Mouse (Mus musculus) small intestine, adult 2 months (tissue): Measurements from ENCODE around the gene Usp29. TPM values are rescaled to one million over a fixed set of nuclear protein-coding genes. Genes with fewer than 3 reads are reported as not detected.

Experiments
- H3K27ac ChIP-seq: fragments of 200-500 bp; 2 replicates; pipeline ENCODE4 v1.5.1; 2012; ENCODE audit warnings: low read depth, low read length, control low read depth, inconsistent platforms; ENCODE audit not compliant: insufficient read depth
- H3K27me3 ChIP-seq: fragments of 200-500 bp; 2 replicates; pipeline ENCODE4 v1.6.1; 2012; ENCODE audit warnings: mild to moderate bottlenecking, moderate library complexity, low read length, inconsistent platforms; ENCODE audit not compliant: control insufficient read depth, insufficient read depth
- H3K36me3 ChIP-seq: fragments of 200-500 bp; 2 replicates; pipeline ENCODE4 v1.6.1; 2012; ENCODE audit warnings: mild to moderate bottlenecking, low read length, control low read depth, inconsistent platforms; ENCODE audit not compliant: control insufficient read depth, insufficient read depth
- H3K4me1 ChIP-seq: fragments of 200-500 bp; 2 replicates; pipeline ENCODE4 v1.6.1; 2012; ENCODE audit warnings: low read length, inconsistent platforms, mixed read lengths; ENCODE audit not compliant: control insufficient read depth, insufficient read depth, insufficient read length
- H3K4me3 ChIP-seq: fragments of 200-500 bp; 2 replicates; pipeline ENCODE4 v1.5.1; 2012; ENCODE audit warnings: low read depth, mild to moderate bottlenecking, control low read depth, inconsistent platforms, low read length, moderate library complexity
- CTCF ChIP-seq: fragments of 200-500 bp; IDR thresholded peaks from 2 replicates; pipeline ENCODE4 v1.5.1; 2012; ENCODE audit warnings: low read depth, mild to moderate bottlenecking, control low read depth, inconsistent platforms, low read length, moderate library complexity, mixed read lengths; ENCODE audit not compliant: insufficient replicate concordance, insufficient read length; ENCODE audit errors: extremely low read depth
- POLR2A ChIP-seq: fragments of 200-500 bp; IDR thresholded peaks from 2 replicates; pipeline ENCODE4 v1.6.1; 2012; ENCODE audit warnings: low read depth, mild to moderate bottlenecking, control low read depth, inconsistent platforms, low read length, moderate library complexity
- WGBS: fragments of 180-500 bp; shearing (Covaris S2); methylation state at CpG from one replicate; pipeline ENCODE4 v1.1.7; 2018; 5-methylcytosine and 5-hydroxymethylcytosine counted together
- polyA plus RNA-seq: library from polyadenylated mRNA; depleted of rRNA; stranded (reverse); fragments of >200 nt; gene quantifications from 2 replicates; pipeline ENCODE4 v1.2.3, GENCODE M21; 2012

The Usp29 gene
- polyA plus RNA-seq, 1 experiment, result 0.09 TPM

GRCm38 (mm10) chr7:6822633-6823032 is 92.3 kb downstream of the Usp29 start:
- 74% methylated on average over 4 of the region's 4 CpGs for WGBS
- Histone ChIP-seq H3K36me3 (no peaks in the 10 kb centered on the region), H3K4me1 (no peaks in the 10 kb centered on the region), H3K27ac (no peak overlapping the region), H3K27me3 (no peaks in the 10 kb centered on the region), H3K4me3 (no peak overlapping the region)
- TF ChIP-seq POLR2A (no peak), CTCF (no peak)

- Histone ChIP-seq H3K4me1 (no peaks in the 10 kb centered on the region), H3K27me3 (no peaks in the 10 kb centered on the region), H3K4me3 (no peak overlapping the region), H3K27ac (no peak overlapping the region), H3K36me3 (no peaks in the 10 kb centered on the region)
- WGBS, result 56% methylated on average over 2 of the region's 2 CpGs
- TF ChIP-seq CTCF (no peak), POLR2A (no peak)
Observed at GRCm38 (mm10) chr7:6823673-6824072, 93.3 kb downstream of the Usp29 start.

GRCm38 (mm10) chr7:6825966-6826647 is 95.7 kb downstream of the Usp29 start:
- H3K4me3 ChIP-seq, result no peak overlapping the region
- H3K36me3 ChIP-seq, result no peaks in the 10 kb centered on the region
- no peaks in the 10 kb centered on the region for H3K27me3 ChIP-seq
- no peaks in the 10 kb centered on the region for H3K4me1 ChIP-seq
- WGBS, result 71% methylated on average over 11 of the region's 11 CpGs
- no peak overlapping the region for H3K27ac ChIP-seq
- TF ChIP-seq POLR2A (no peak), CTCF (no peak)

- no peak overlapping the region for H3K27ac ChIP-seq
- no peaks in the 10 kb centered on the region for H3K4me1 ChIP-seq
- WGBS, result 36% methylated on average over 2 of the region's 2 CpGs
- H3K4me3 ChIP-seq, result no peak overlapping the region
- H3K27me3 ChIP-seq, result no peaks in the 10 kb centered on the region
- no peaks in the 10 kb centered on the region for H3K36me3 ChIP-seq
- no peak for TF ChIP-seq POLR2A
- no peak for TF ChIP-seq CTCF
Observed at GRCm38 (mm10) chr7:6829148-6829547, 98.8 kb downstream of the Usp29 start.

GRCm38 (mm10) chr7:6834950-6835349 is 104.6 kb downstream of the Usp29 start:
- WGBS, result 38% methylated on average over 5 of the region's 5 CpGs
- no peak overlapping the region for H3K27ac ChIP-seq
- H3K4me3 ChIP-seq, result no peak overlapping the region
- H3K36me3 ChIP-seq, result no peaks in the 10 kb centered on the region
- H3K27me3 ChIP-seq, result no peaks in the 10 kb centered on the region
- H3K4me1 ChIP-seq, result no peaks in the 10 kb centered on the region
- TF ChIP-seq POLR2A, result no peak
- no peak for TF ChIP-seq CTCF

- 42% methylated on average over 5 of the region's 5 CpGs for WGBS
Observed at GRCm38 (mm10) chr7:6835351-6835750, 105.0 kb downstream of the Usp29 start.

GRCm38 (mm10) chr7:6837297-6837925 is 107.0 kb downstream of the Usp29 start:
- no peak for TF ChIP-seq POLR2A
- no peak for TF ChIP-seq CTCF
- H3K4me1 ChIP-seq, result no peaks in the 10 kb centered on the region
- no peaks in the 10 kb centered on the region for H3K27me3 ChIP-seq
- WGBS, result 40% methylated on average over 3 of the region's 3 CpGs
- H3K36me3 ChIP-seq, result no peaks in the 10 kb centered on the region
- H3K4me3 ChIP-seq, result no peak overlapping the region
- H3K27ac ChIP-seq, result no peak overlapping the region

More at GRCm38 (mm10) chr7:6835351-6835750, 105.0 kb downstream of the Usp29 start:
- no peaks in the 10 kb centered on the region for H3K4me1 ChIP-seq
- no peaks in the 10 kb centered on the region for H3K27me3 ChIP-seq
- no peak for TF ChIP-seq CTCF
- no peak for TF ChIP-seq POLR2A
- H3K36me3 ChIP-seq, result no peaks in the 10 kb centered on the region
- H3K27ac ChIP-seq, result no peak overlapping the region
- no peak overlapping the region for H3K4me3 ChIP-seq

GRCm38 (mm10) chr7:6837926-6838554 is 107.7 kb downstream of the Usp29 start:
- no peak overlapping the region for H3K27ac ChIP-seq

More at GRCm38 (mm10) chr7:6837926-6838554, 107.7 kb downstream of the Usp29 start:
- Histone ChIP-seq H3K4me3 (no peak overlapping the region), H3K4me1 (no peaks in the 10 kb centered on the region), H3K27me3 (no peaks in the 10 kb centered on the region), H3K36me3 (no peaks in the 10 kb centered on the region)
- TF ChIP-seq CTCF (no peak), POLR2A (no peak)
- 27% methylated on average over 9 of the region's 9 CpGs for WGBS
